Mouse (Mus musculus) forebrain, postnatal 0 days (tissue): ENCODE measurements at regions not wholly inside any gene's neighbourhood (a gene's known extent, or its start where the extent isn't known, plus 50 kb on each side); places are given as distances from the start of the nearest gene placed in this dataset.
A peak's percentile ranks its signal among the peaks of the same experiment; 100 is the strongest.

ENCODE experiments used
- ATAC-seq: fragments of 200-750 bp; cut with Nextera tagmentation; 2 replicates; pipeline ENCODE4 v1.8.0; 2017; ENCODE audit warnings: mild to moderate bottlenecking, moderate library complexity
- DNase-seq: peaks from one replicate; pipeline ENCODE4 v3.0.0-alpha.2; 2015
- H3K27ac ChIP-seq: fragments of 300-500 bp; sonication (generic); 2 replicates; pipeline ENCODE4 v1.5.1; 2014; ENCODE audit warnings: low read depth, mild to moderate bottlenecking, antibody characterized with exemption, low read length, moderate library complexity, mixed read lengths
- H3K27me3 ChIP-seq: fragments of 300-500 bp; sonication (generic); 2 replicates; pipeline ENCODE4 v1.6.1; 2014; ENCODE audit warnings: mild to moderate bottlenecking, low read length, mixed read lengths; ENCODE audit not compliant: insufficient read depth
- H3K36me3 ChIP-seq: fragments of 300-500 bp; sonication (generic); 2 replicates; pipeline ENCODE4 v1.6.1; 2014; ENCODE audit warnings: mild to moderate bottlenecking, moderate library complexity; ENCODE audit not compliant: insufficient read depth
- H3K4me1 ChIP-seq: fragments of 300-500 bp; sonication (generic); 2 replicates; pipeline ENCODE4 v1.6.1; 2014; ENCODE audit warnings: antibody characterized with exemption; ENCODE audit not compliant: insufficient read depth
- H3K4me2 ChIP-seq: fragments of 300-500 bp; sonication (generic); 2 replicates; pipeline ENCODE4 v1.6.1; 2014; ENCODE audit warnings: low read depth, mild to moderate bottlenecking, moderate library complexity
- H3K4me3 ChIP-seq: fragments of 300-500 bp; sonication (generic); 2 replicates; pipeline ENCODE4 v1.5.1; 2014; ENCODE audit warnings: low read depth, low read length, mixed read lengths
- H3K9ac ChIP-seq: fragments of 300-500 bp; sonication (generic); 2 replicates; pipeline ENCODE4 v1.6.1; 2014; ENCODE audit warnings: mild to moderate bottlenecking
- H3K9me3 ChIP-seq: fragments of 300-500 bp; sonication (generic); 2 replicates; pipeline ENCODE4 v1.6.1; 2016; ENCODE audit warnings: low read length
- CTCF ChIP-seq: sonication (generic); IDR thresholded peaks from 2 replicates; pipeline ENCODE4 v1.5.1; 2016; ENCODE audit warnings: antibody characterized with exemption, control low read depth, low read depth
- WGBS: fragments of 180-500 bp; shearing (Covaris S2); extraction: QIAGEN DNeasy Blood & Tissue Kit; methylation state at CpG from one replicate; pipeline ENCODE4 v1.1.7; 2014; 5-methylcytosine and 5-hydroxymethylcytosine counted together

DNA sequence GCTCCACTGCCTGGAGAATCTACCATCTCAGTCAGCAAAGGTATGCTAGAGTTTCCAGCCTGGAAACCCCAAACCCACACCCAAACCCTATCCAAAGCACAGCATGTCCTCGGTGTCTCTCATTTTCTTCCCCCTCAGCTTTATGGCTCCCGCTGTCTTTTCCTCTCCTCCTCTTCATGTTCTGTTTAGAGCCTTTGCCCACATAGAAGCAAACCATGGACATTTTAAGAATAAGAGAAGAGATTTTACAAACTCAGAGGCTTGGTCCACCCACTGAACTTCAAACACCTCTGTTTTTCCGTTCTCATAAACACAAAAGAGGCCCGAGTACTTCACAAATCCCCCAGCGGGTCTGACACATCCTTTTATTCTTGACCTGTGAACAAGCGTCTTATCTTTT, 154.9 kb upstream of the Zc3h12c start:
- H3K9ac ChIP-seq, result no peak overlapping the region
- H3K27ac ChIP-seq, result no peak overlapping the region
- DNase-seq, result no peak
- WGBS, result 81% methylated on average over 6 of the region's 6 CpGs
- no peak for ATAC-seq
- H3K36me3 ChIP-seq, result no peaks in the 10 kb centered on the region
- no peak overlapping the region for H3K4me2 ChIP-seq
- no peaks in the 10 kb centered on the region for H3K27me3 ChIP-seq
- no peak for TF ChIP-seq CTCF
- no peaks in the 10 kb centered on the region for H3K9me3 ChIP-seq
- no peaks in the 10 kb centered on the region for H3K4me1 ChIP-seq
- H3K4me3 ChIP-seq, result no peak overlapping the region

DNA sequence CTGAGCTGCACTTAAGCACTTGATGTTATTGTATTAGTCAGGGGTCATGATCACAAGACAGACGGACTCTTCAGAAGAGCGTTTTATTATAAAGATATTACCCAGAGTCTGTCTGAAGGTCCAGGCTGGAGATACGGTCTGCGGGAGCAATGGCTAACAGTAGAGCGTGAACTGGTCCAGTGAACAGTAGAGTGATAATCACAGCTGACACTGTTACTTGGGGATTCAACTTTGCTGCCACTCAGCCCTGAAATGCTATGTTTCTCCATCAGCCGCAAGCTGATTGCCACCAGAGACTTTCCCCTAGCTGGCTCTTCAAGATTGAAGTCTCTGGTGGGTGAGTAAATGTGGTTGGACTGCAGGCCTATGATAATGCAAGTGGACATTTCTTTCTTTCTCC, 133.1 kb upstream of the Zc3h12c start:
- H3K9me3 ChIP-seq, result no peaks in the 10 kb centered on the region
- WGBS, result 90% methylated on average over 6 of the region's 6 CpGs
- no peak for ATAC-seq

DNA sequence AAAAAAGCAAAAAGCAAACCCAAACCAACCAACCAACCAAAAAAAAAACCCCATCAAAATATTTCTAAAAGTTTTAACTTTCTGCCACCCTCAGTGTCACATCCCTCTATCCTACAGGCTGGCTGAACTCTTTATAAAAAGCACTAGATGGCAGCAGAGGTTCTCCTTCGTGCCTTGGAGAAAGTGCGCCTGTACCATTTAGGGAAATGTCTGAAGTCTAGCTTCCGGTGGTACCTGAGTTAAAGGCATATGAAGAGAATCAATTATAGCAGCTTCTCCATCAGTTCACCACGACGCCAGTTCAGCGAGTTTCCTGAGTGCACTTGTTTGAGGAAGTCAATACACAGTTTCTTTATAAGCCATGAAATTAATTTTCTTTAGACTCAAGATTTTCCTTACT, 130.0 kb upstream of the Zc3h12c start:
- H3K4me3 ChIP-seq, result no peak overlapping the region

More for the DNA sequence above, 133.1 kb upstream of the Zc3h12c start:
- no peak for DNase-seq
- Histone ChIP-seq H3K27ac (no peak overlapping the region), H3K27me3 (no peaks in the 10 kb centered on the region), H3K4me1 (no peaks in the 10 kb centered on the region), H3K4me3 (no peak overlapping the region), H3K4me2 (no peak overlapping the region), H3K36me3 (no peaks in the 10 kb centered on the region), H3K9ac (no peak overlapping the region)
- no peak for TF ChIP-seq CTCF

DNA sequence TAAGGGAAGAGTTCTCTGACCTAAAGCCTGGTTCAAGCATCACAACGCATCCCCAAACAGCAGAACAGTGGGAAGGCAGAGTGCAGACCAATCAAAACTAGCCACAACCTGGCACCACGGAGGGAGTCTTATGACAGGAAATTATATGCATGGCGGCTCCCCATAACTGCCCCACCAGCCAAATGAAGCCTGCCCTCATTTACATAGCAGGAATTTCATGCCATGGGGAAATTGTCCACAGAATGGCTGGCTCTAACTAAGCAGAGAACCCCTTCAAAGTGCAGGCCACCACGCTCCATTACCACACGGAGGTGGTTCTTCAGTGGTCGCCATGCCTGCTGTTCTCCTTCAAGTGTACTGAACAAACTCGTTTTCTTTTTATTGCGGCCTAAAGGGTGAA, 126.3 kb upstream of the Zc3h12c start:
- no peak for TF ChIP-seq CTCF
- DNase-seq, result no peak
- WGBS, result 82% methylated on average over 8 of the region's 8 CpGs
- Histone ChIP-seq H3K9me3 (no peaks in the 10 kb centered on the region), H3K27me3 (no peaks in the 10 kb centered on the region), H3K4me1 (no peaks in the 10 kb centered on the region), H3K9ac (no peak overlapping the region), H3K4me3 (no peak overlapping the region), H3K4me2 (no peak overlapping the region), H3K27ac (no peak overlapping the region), H3K36me3 (no peaks in the 10 kb centered on the region)
- no peak for ATAC-seq

More for the DNA sequence above, 130.0 kb upstream of the Zc3h12c start:
- TF ChIP-seq CTCF, result peak; percentile 84
- peak; percentile 90 for ATAC-seq
- WGBS, result 5% methylated on average over 6 of the region's 6 CpGs
- Histone ChIP-seq H3K9me3 (no peaks in the 10 kb centered on the region), H3K4me1 (no peaks in the 10 kb centered on the region), H3K9ac (no peak overlapping the region), H3K27ac (no peak overlapping the region), H3K36me3 (no peaks in the 10 kb centered on the region), H3K4me2 (no peak overlapping the region), H3K27me3 (no peaks in the 10 kb centered on the region)
- DNase-seq, result peak; percentile 85

DNA sequence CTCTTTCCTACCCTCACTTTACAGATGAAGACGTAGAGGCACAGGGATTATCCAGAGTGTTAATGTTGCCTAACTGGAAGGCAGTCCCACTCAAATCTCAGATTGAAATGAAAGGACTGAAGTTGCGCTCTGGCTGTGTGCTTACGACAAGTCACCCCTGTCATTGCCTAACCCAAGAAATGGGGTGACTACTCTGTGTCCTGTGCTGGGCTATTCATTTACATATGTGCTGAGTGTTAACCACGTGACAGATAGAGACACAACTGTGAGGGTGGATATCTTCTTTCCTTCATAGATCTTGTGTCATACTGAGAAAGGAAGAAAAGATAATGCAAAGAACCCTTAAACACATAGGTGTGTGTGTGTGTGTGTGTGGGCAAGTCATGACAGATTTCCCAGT, 120.7 kb upstream of the Zc3h12c start:
- no peak overlapping the region for H3K4me2 ChIP-seq
- H3K27ac ChIP-seq, result no peak overlapping the region
- no peaks in the 10 kb centered on the region for H3K36me3 ChIP-seq
- H3K9me3 ChIP-seq, result no peaks in the 10 kb centered on the region
- DNase-seq (no peak), ATAC-seq (no peak)
- no peak for TF ChIP-seq CTCF
- 82% methylated on average over 4 of the region's 4 CpGs for WGBS
- no peaks in the 10 kb centered on the region for H3K27me3 ChIP-seq
- no peaks in the 10 kb centered on the region for H3K4me1 ChIP-seq
- no peak overlapping the region for H3K4me3 ChIP-seq
- no peak overlapping the region for H3K9ac ChIP-seq

DNA sequence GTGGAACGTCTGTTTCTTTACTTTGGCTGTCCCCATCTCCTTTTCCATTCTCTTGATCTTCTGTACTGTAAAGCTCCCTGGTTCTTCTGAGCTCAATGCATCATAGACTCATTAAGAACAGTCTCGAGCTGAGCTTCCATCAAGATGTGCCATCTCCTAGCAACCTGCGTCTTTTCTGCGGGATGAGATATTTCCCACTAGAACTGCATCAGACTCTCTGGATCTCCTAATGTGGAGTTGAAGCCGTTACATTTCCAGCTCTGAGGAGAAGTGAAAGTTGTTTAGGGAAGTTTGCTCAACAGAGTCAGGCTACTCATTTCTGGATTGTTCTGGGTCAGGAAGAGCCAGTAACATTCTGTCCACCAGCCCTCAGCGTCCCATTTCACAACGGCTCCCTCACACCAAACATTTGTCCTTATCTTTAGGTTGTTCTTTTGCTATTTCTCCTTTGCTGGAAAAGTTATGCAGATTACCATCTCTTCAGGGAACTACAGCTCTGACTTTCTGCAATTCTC, 119.4 kb upstream of the Zc3h12c start:
- H3K4me2 ChIP-seq, result no peak overlapping the region
- DNase-seq (no peak), ATAC-seq (no peak)
- TF ChIP-seq CTCF, result no peak
- 75% methylated on average over 7 of the region's 7 CpGs for WGBS
- no peak overlapping the region for H3K9ac ChIP-seq
- H3K4me1 ChIP-seq, result 0 out of 2 replicates have a peak, but pooled peaks cover 3% of the 10 kb centered on the region
- H3K27ac ChIP-seq, result no peak overlapping the region
- H3K36me3 ChIP-seq, result no peaks in the 10 kb centered on the region
- H3K4me3 ChIP-seq, result no peak overlapping the region
- H3K27me3 ChIP-seq, result no peaks in the 10 kb centered on the region
- H3K9me3 ChIP-seq, result no peaks in the 10 kb centered on the region

DNA sequence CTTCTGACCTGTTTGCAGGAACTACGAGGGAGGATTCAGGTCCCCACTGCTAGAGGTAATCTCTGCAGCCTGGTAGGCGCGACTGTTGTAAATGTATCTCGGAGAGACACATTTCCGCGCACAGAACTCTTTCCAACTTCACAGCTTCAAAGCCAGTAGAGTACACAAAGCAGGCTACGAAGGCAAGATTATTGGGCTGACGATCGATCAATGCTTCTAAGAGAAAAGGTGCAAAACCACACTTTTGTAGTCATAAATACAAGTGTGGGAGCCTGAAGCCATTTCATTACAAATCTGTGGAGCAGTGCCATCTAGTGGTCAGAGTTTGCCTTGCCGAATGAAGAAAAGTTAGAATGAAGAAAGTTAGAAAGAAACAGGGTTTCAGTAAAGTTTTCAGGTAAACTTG, 118.9 kb upstream of the Zc3h12c start:
- ATAC-seq, result peak; percentile 47; the same call in 1 of the 2 replicates
- H3K36me3 ChIP-seq, result no peaks in the 10 kb centered on the region
- no peaks in the 10 kb centered on the region for H3K27me3 ChIP-seq
- DNase-seq, result peak; percentile 90
- peak; percentile 90 for TF ChIP-seq CTCF
- H3K4me1 ChIP-seq, result 0 out of 2 replicates have a peak, but pooled peaks cover 3% of the 10 kb centered on the region
- WGBS, result 6% methylated on average over 10 of the region's 10 CpGs
- no peaks in the 10 kb centered on the region for H3K9me3 ChIP-seq
- no peak overlapping the region for H3K27ac ChIP-seq
- peak overlapping the region; percentile 26 for H3K4me3 ChIP-seq
- peak overlapping the region; percentile 51 for H3K4me2 ChIP-seq
- no peak overlapping the region; the same call in 1 of the 2 replicates for H3K9ac ChIP-seq
